Mouse (Mus musculus): Measurements from ENCODE around the gene Rbpjl.

DNA sequence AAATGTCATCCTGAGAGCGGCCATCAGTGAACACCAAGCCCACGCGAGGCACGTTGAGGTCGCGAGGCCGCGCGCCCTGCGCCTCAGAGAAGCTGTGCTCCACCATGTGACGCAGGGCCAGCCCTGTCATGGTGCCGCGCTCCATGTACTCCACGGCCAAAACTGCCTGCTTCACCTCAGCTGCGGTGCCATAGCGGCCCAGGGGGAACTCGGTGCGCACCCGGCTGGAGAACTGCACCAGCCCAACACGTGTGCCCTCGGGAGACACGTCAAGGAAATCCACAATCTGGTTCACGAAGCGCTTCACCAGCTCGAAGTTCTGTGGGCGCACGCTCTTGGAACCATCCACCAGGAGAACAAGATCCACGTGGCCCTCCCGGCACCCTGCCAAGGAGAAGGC is 9.8 kb upstream of the Rbpjl start:
- TF ChIP-seq CTCF (IDR thresholded peaks at IDR 0.05) (no peak), POLR2A (IDR thresholded peaks at IDR 0.05; ENCODE audit: insufficient read depth, low read depth, low read length) (no peak)
